Mouse (Mus musculus) liver, embryonic 13.5 days (tissue): ENCODE results near the gene Ddx20. TPM values are rescaled to one million over a fixed set of nuclear protein-coding genes. Genes with fewer than 3 reads are reported as not detected.

Source experiments
- ATAC-seq: fragments of 200-750 bp; cut with Nextera tagmentation; 2 replicates; pipeline ENCODE4 v1.8.0; 2017; ENCODE audit warnings: low read depth, mild to moderate bottlenecking, moderate number of reproducible peaks, moderate library complexity
- DNase-seq: peaks from one replicate; pipeline ENCODE4 v3.0.0; 2022
- H3K27ac ChIP-seq: fragments of 300-500 bp; sonication (generic); 2 replicates; pipeline ENCODE4 v1.5.1; 2015; ENCODE audit warnings: moderate library complexity, mild to moderate bottlenecking, inconsistent platforms
- H3K27me3 ChIP-seq: fragments of 300-500 bp; sonication (generic); 2 replicates; pipeline ENCODE4 v1.6.1; 2015; ENCODE audit warnings: mild to moderate bottlenecking, inconsistent platforms
- H3K36me3 ChIP-seq: fragments of 300-500 bp; sonication (generic); 2 replicates; pipeline ENCODE4 v1.6.1; 2015; ENCODE audit warnings: mild to moderate bottlenecking, inconsistent platforms
- H3K4me1 ChIP-seq: fragments of 300-500 bp; sonication (generic); replicated peaks from 2 replicates; pipeline ENCODE4 v1.6.1; 2015; ENCODE audit warnings: inconsistent platforms
- H3K4me2 ChIP-seq: fragments of 300-500 bp; sonication (generic); 2 replicates; pipeline ENCODE4 v1.6.1; 2015; ENCODE audit warnings: inconsistent platforms, mild to moderate bottlenecking, moderate library complexity
- H3K4me3 ChIP-seq: fragments of 300-500 bp; sonication (generic); replicated peaks from 2 replicates; pipeline ENCODE4 v1.5.1; 2015; ENCODE audit warnings: mild to moderate bottlenecking, inconsistent platforms
- H3K9ac ChIP-seq: fragments of 300-500 bp; sonication (generic); 2 replicates; pipeline ENCODE4 v1.6.1; 2015; ENCODE audit warnings: mild to moderate bottlenecking, inconsistent platforms
- H3K9me3 ChIP-seq: fragments of 300-500 bp; sonication (generic); replicated peaks from 2 replicates; pipeline ENCODE4 v1.6.1; 2016; ENCODE audit warnings: inconsistent platforms
- WGBS: fragments of 180-500 bp; shearing (Covaris S2); methylation state at CpG from one replicate; pipeline ENCODE4 v1.1.7; 2015; ENCODE audit not compliant: insufficient replicate concordance; 5-methylcytosine and 5-hydroxymethylcytosine counted together
- polyA plus RNA-seq: library from polyadenylated mRNA; unstranded; fragments of >200 nt; fragmentation: Nextera tagmentation; extraction: Ambion mirVana; gene quantifications from 2 replicates; pipeline ENCODE4 v1.2.1, GENCODE M21; 2015

Gene Ddx20
- polyA plus RNA-seq = 24.8 and 28.9 TPM in 2 replicates

DNA sequence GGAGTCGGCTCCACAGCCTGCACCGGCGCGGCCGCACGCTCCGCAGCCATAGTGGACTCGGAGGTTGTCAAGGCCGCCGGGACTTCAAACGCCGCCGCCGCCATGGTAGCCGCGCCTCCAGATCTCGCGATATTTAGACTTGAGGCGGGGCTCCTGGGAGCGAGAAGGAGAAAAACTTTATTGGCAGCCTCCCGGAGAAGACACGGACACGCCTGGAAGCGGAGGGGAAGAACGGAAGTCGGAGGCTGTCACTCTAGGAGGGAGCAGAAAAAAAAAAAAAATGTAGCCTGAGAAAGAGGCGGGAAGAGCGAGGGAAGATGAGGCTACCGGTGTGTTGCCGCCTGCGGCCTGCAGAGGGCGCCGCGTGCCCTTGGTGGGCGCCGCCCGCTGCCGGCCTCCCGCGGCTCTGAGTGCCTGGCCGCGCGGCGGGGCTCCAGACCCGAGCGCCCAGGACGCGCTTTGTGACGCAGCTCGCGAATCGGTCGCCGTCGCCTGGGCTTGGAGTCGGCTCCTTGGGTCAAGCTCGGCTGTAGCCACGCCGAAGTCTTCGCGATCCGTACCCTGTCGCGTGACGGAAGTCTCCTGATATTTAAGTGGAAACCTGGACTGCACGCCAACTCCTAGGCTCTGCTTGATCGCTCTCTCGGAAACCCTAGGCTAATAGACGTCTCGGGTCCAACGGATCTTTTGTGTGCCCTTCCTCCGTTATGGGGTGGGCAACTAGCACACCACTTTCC is at the start of gene Ddx20:
TSS of gene Ddx20 (minus strand) at position 251 of the 737 bp plus-strand sequence.
- peaks cover 25% of the 10 kb centered on the region for H3K36me3 ChIP-seq
- peak within 1 kb of the TSS; percentile 97 for H3K4me3 ChIP-seq
- ATAC-seq (peak; percentile 92), DNase-seq (peak; percentile 94)
- peaks cover 15% of the 10 kb centered on the region for H3K27me3 ChIP-seq
- H3K4me2 ChIP-seq = peak within 1 kb of the TSS; percentile 86
- under 1% methylated on average over 72 of the region's 72 CpGs for WGBS
- peaks cover 23% of the 10 kb centered on the region for H3K4me1 ChIP-seq
- H3K27ac ChIP-seq = peak within 1 kb of the TSS; percentile 86
- H3K9ac ChIP-seq = peak within 1 kb of the TSS; percentile 98
- no peaks in the 10 kb centered on the region for H3K9me3 ChIP-seq

DNA sequence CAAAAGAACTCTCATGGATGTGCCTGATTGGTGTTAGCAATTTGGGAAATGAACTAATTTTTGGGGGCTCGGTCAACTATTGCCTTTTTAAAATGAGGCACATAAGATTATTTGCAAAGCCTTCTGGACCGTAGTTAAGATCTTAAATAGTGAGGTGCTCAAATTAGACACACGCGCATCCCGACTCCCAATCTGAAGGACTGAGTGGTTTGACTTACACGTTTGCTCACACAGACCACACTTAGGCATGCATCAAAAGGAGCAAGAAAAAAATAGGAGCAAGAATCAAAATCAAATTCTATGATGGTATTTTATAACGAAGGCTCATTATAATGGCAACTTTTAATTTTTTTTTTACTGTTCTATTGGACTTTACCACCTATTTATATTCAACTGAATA is 49.7 kb upstream of the Ddx20 start:
- H3K36me3 ChIP-seq = peaks cover 62% of the 10 kb centered on the region
- DNase-seq (no peak), ATAC-seq (no peak)
- H3K9me3 ChIP-seq = no peaks in the 10 kb centered on the region
- H3K27ac ChIP-seq = no peak overlapping the region
- 89% methylated on average over 7 of the region's 7 CpGs for WGBS
- no peaks in the 10 kb centered on the region for H3K27me3 ChIP-seq
- no peak overlapping the region for H3K4me3 ChIP-seq
- no peak overlapping the region for H3K4me2 ChIP-seq
- H3K4me1 ChIP-seq = no peaks in the 10 kb centered on the region
- no peak overlapping the region for H3K9ac ChIP-seq

DNA sequence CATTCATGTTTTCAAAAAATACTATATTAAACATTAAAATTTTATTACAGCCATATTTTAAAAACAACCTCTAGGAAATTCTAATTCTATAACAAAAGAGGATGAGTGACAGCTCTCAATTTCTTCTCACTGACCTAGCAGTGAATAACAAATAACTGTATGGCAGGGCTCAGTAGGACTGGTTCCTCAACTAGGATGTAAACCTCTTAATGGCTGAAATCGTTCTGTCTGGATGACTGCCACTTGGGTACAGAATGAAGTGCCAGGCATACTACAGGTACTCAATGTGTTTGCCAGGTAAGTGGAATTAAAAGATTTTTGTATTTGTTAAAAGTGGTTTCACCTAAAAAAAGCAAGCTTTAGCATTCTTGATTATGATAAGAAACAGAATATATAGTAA is 48.8 kb upstream of the Ddx20 start:
- 85% methylated on average over 1 of the region's 1 CpGs for WGBS
- Histone ChIP-seq H3K4me1 (no peaks in the 10 kb centered on the region), H3K4me2 (no peak overlapping the region), H3K36me3 (peaks cover 71% of the 10 kb centered on the region), H3K9ac (no peak overlapping the region), H3K27me3 (no peaks in the 10 kb centered on the region), H3K9me3 (no peaks in the 10 kb centered on the region), H3K4me3 (no peak overlapping the region), H3K27ac (no peak overlapping the region)
- DNase-seq = no peak
- ATAC-seq = no peak

DNA sequence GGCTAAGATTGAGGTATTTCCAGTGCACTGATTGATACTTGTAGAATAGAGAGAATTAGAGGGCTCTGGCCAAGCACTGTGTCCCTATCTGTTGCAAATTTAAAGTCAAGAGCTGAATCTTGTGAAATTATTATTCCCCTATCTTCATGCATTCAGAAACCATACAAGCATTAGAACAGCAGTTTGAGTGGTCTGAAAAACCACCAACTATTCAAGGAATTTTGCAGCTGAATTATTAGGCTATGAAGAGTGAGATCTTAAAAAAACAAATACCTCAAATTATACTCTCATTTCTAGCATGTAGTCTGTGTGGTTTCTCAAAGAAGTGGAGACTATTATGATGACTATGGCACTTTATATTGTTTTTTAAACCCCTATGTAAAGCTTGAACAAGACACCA is 47.9 kb upstream of the Ddx20 start:
- no peaks in the 10 kb centered on the region for H3K27me3 ChIP-seq

DNA sequence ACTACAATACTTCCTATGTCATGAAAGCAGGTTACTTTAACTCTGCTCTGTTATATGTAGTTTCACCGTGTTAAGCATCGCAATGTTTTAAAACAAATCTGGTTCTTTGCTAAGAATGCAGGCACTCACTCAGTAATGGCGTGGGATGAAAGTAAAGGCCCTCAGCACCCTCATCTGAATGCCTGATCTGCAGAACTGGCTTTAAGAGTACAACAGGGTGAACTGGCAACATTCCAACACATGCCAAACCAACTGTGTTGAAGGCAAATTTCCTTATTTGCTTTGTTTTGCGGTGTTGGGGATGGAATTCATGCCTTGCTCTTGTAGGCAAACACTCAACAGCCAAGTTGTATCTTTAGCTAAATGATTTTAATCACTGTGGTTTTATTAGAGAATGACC is 46.2 kb upstream of the Ddx20 start:
- DNase-seq = no peak

More for the DNA sequence above, 47.9 kb upstream of the Ddx20 start:
- Histone ChIP-seq H3K9me3 (no peaks in the 10 kb centered on the region), H3K4me3 (no peak overlapping the region), H3K4me1 (no peaks in the 10 kb centered on the region), H3K4me2 (no peak overlapping the region), H3K27ac (no peak overlapping the region; the same call in 1 of the 2 replicates), H3K36me3 (peaks cover 75% of the 10 kb centered on the region), H3K9ac (no peak overlapping the region)
- ATAC-seq (no peak), DNase-seq (no peak)

DNA sequence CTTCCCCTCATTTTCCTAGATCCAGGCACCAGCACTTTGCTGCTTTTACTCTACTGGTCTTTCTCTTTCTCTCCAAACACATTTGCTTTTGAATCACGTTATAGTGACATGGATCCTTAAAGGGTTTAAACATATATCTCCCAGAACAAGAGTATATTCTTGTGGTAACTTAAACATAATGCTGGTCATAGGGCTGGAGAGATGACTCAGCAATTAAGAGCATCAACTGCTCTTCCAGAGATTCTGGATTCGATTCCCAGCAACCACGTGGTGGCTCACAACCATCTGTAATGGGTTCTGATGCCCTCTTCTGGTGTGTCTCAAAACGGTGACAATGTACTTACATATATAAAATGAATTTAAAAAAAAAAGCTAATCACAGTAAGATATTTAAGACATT is 45.0 kb upstream of the Ddx20 start:
- no peak for DNase-seq
- Histone ChIP-seq H3K4me2 (no peak overlapping the region), H3K27me3 (no peaks in the 10 kb centered on the region), H3K9me3 (no peaks in the 10 kb centered on the region), H3K36me3 (peaks cover 65% of the 10 kb centered on the region), H3K4me3 (no peak overlapping the region), H3K4me1 (no peaks in the 10 kb centered on the region), H3K27ac (no peak overlapping the region), H3K9ac (no peak overlapping the region)
- WGBS = 86% methylated on average over 4 of the region's 4 CpGs
- no peak for ATAC-seq

More for the DNA sequence above, 46.2 kb upstream of the Ddx20 start:
- no peak for ATAC-seq
- no peak overlapping the region for H3K27ac ChIP-seq
- peaks cover 73% of the 10 kb centered on the region for H3K36me3 ChIP-seq
- no peak overlapping the region for H3K9ac ChIP-seq
- H3K4me2 ChIP-seq = no peak overlapping the region
- WGBS = 90% methylated on average over 4 of the region's 4 CpGs
- H3K9me3 ChIP-seq = no peaks in the 10 kb centered on the region
- H3K4me3 ChIP-seq = no peak overlapping the region
- H3K27me3 ChIP-seq = no peaks in the 10 kb centered on the region
- no peaks in the 10 kb centered on the region for H3K4me1 ChIP-seq

DNA sequence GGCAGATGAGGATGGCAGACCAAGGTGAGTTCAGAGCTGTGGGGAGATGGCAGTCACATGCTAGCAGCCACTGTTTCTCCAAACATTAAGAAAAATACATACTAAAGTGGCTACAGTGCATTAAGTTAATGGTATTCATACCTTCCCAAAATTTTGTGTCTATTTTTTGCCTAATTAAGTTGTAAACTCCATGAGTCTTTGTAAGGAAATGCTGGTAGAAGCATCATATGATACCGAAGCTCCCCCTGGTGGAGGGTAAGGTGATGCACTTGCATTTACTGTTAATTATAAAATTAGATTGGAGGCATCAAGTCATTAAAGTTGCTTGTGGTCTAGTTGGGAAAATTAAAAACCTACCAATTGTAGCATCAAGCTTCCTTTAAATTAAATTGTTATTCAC is 38.7 kb upstream of the Ddx20 start:
- DNase-seq (peak; percentile 42), ATAC-seq (no peak)
- H3K9ac ChIP-seq = no peak overlapping the region
- H3K4me3 ChIP-seq = no peak overlapping the region
- H3K9me3 ChIP-seq = no peaks in the 10 kb centered on the region
- H3K27ac ChIP-seq = no peak overlapping the region
- peaks cover 26% of the 10 kb centered on the region for H3K36me3 ChIP-seq
- WGBS = 0% methylated on average over 1 of the region's 1 CpGs
- H3K27me3 ChIP-seq = no peaks in the 10 kb centered on the region
- H3K4me1 ChIP-seq = no peaks in the 10 kb centered on the region
- no peak overlapping the region for H3K4me2 ChIP-seq

DNA sequence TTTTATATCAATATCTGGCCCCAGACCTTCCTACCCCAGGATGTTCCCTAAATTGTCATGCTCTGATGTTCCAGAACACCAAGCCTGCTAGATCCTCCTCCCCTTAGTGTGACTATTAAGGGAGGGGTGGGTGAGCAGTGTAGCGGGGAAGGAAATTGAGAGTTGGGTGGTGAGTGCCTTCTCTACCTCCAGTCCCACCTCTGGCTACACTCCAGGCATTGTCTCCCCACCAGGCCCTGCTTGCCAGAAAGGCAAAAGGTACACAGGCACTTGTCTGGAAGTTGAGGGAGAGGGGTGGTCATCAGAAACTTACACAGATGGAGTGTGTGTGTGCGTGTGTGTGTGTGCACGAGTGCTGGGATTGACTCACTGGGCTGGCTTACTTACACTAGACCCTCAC is 35.1 kb upstream of the Ddx20 start:
- no peak for ATAC-seq
- no peak overlapping the region for H3K4me3 ChIP-seq
- no peaks in the 10 kb centered on the region; the same call in 1 of the 2 replicates for H3K4me1 ChIP-seq
- no peaks in the 10 kb centered on the region for H3K9me3 ChIP-seq
- no peak overlapping the region for H3K4me2 ChIP-seq
- no peak for DNase-seq
- 88% methylated on average over 3 of the region's 3 CpGs for whole genome bisulfite sequencing
- no peaks in the 10 kb centered on the region for H3K27me3 ChIP-seq
- H3K9ac ChIP-seq = no peak overlapping the region
- H3K27ac ChIP-seq = no peak overlapping the region
- H3K36me3 ChIP-seq = peaks cover 15% of the 10 kb centered on the region; the same call in 1 of the 2 replicates

DNA sequence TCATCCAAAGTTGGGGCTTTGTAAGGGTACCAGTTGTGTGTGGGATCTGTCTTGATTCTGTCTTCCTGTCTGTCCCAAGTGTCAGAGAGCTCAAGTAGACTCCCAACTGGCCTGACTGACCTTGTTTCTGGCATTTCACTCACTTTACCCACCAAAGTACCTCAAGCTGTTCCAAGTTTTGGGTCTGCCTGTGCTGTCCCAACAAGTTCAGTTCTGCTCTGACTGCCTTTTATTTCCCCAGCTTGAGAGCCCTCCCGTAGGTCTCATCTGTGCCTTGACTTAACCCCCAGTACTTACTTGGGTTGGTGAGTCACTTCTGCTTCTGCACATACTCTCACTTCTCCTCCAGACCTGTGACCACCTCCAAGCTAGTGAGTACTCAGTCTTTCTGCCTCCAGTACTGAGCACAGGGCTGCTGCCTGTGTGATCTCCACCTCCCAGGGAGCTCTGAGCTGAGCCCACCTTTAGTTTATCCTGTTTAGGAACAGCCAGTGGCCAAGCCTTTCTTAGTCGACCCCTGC is 34.4 kb upstream of the Ddx20 start:
- no peak overlapping the region for H3K27ac ChIP-seq
- no peak overlapping the region for H3K9ac ChIP-seq
- no peak overlapping the region for H3K4me3 ChIP-seq
- ATAC-seq (no peak), DNase-seq (no peak)
- H3K9me3 ChIP-seq = no peaks in the 10 kb centered on the region
- no peak overlapping the region for H3K4me2 ChIP-seq
- H3K36me3 ChIP-seq = peaks cover 11% of the 10 kb centered on the region; the same call in 1 of the 2 replicates
- H3K27me3 ChIP-seq = no peaks in the 10 kb centered on the region
- H3K4me1 ChIP-seq = no peaks in the 10 kb centered on the region; the same call in none of the 2 replicates
- 56% methylated on average over 2 of the region's 2 CpGs for WGBS

DNA sequence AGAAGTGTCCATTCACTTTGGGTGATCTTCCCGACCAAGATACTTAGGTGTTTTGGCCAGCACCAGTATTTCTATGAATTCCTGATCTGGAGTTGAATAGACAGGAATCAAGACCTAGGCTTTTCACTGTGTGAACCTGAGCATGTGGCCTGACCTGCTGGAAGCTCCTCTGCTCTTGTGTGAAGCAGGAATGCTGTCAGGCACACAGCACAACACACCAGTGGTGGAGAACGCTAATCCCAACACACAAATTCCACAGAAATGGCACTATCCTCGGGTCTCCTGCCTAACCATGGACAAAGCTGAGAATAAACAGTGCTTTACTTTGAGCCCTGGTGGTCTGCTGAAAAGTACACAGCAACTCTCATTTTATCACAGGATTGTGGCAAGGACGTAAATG is 33.1 kb upstream of the Ddx20 start:
- WGBS = 63% methylated on average over 4 of the region's 4 CpGs
- Histone ChIP-seq H3K4me2 (no peak overlapping the region), H3K27ac (no peak overlapping the region), H3K9ac (no peak overlapping the region), H3K36me3 (0 out of 2 replicates have a peak, but pooled peaks cover 5% of the 10 kb centered on the region), H3K4me1 (peaks cover 8% of the 10 kb centered on the region), H3K9me3 (no peaks in the 10 kb centered on the region), H3K4me3 (no peak overlapping the region), H3K27me3 (peaks cover 3% of the 10 kb centered on the region; the same call in 1 of the 2 replicates)
- ATAC-seq = no peak
- DNase-seq = no peak

DNA sequence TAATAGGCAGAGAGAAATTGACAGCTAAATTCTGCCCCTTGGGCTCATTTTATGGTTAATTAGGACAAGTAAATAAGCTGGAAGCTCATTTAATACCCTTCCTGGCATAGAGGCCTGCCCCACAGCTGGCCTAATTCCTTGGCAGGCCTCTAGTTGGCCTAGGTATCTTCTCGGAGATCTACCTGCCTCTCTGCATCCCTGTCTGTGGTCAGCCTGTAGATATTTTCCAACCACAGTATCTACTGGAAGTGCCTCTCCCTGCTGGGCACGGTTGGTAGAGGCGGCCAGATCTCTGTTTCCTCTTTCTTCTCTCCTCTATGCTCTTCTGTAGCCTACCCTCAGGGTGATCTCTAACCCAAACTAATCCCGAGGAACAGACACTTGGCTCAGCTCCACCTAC is 32.6 kb upstream of the Ddx20 start:
- Histone ChIP-seq H3K4me2 (no peak overlapping the region), H3K36me3 (0 out of 2 replicates have a peak, but pooled peaks cover 5% of the 10 kb centered on the region), H3K4me1 (peaks cover 8% of the 10 kb centered on the region), H3K4me3 (no peak overlapping the region), H3K9ac (no peak overlapping the region), H3K27ac (no peak overlapping the region), H3K9me3 (no peaks in the 10 kb centered on the region), H3K27me3 (peaks cover 3% of the 10 kb centered on the region; the same call in 1 of the 2 replicates)
- ATAC-seq (no peak), DNase-seq (no peak)
- 44% methylated on average over 4 of the region's 4 CpGs for WGBS

DNA sequence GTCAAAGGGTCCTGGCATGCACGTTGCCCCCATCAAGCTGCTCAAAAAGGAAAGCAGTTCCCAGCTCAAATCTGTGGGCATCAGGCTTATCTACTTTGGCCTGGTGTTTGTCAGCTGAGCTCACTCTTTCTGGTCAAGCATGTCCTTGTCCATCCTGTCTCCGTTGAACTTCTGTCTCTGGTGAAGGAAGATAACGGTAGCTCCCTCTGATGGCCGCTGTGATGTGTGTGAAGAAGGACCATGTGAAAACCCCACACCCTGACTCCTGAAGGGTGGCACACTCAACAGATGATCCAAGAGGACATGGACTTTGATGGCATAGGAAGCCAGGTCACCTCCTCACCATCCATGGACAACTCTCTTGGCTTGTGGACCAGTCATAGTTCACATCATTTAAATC is 31.4 kb upstream of the Ddx20 start:
- WGBS = 11% methylated on average over 4 of the region's 4 CpGs
- H3K4me3 ChIP-seq = no peak overlapping the region
- no peak for DNase-seq
- H3K27ac ChIP-seq = no peak overlapping the region
- H3K9me3 ChIP-seq = no peaks in the 10 kb centered on the region
- H3K4me1 ChIP-seq = peaks cover 8% of the 10 kb centered on the region
- peaks cover 6% of the 10 kb centered on the region; the same call in 1 of the 2 replicates for H3K27me3 ChIP-seq
- 0 out of 2 replicates have a peak, but pooled peaks cover under 1% of the 10 kb centered on the region for H3K36me3 ChIP-seq
- H3K4me2 ChIP-seq = no peak overlapping the region
- no peak for ATAC-seq
- no peak overlapping the region for H3K9ac ChIP-seq
